Mouse (Mus musculus) erythroblast, adult 5-6 weeks (primary cell): ENCODE results near the gene Cxcl13. TPM values are rescaled to one million over a fixed set of nuclear protein-coding genes. Genes with fewer than 3 reads are reported as not detected.
"Not testable (repeated sequence)": the region's sequence is repeated elsewhere in the genome, so short reads cannot be mapped to it uniquely, and the experiment has no call there.

Experiments
- ATAC-seq: replicated peaks from 2 replicates; pipeline ENCODE4 v1.8.0; 2016; ENCODE audit warnings: moderate number of reproducible peaks, mild to moderate bottlenecking, moderate TSS enrichment, inconsistent platforms; ENCODE audit not compliant: poor library complexity, low FRiP score, severe bottlenecking
- total RNA-seq, 2 experiments: library from RNA; stranded (forward) in 1 of 2; stranded (reverse) in 1 of 2; fragments of 150-400 nt in 1 of 2; fragments of 200-764, 138-1000 nt in 1 of 2; gene quantifications; 2 replicates each; pipeline versions ENCODE4 v1.2.3 to v1.2.4; 2015 to 2017; ENCODE audit warnings: low replicate concordance in 2 of 2

The Cxcl13 gene
- total RNA-seq (2015; ENCODE audit: low replicate concordance): not detected in 2 replicates
- not detected in 2 replicates for total RNA-seq (2017; ENCODE audit: low replicate concordance)

GRCm38 (mm10) chr5:95956651-95957050 is at the start of gene Cxcl13:
TSS of gene Cxcl13 (plus strand) at chr5:95956951.
- no peak for ATAC-seq

DNA sequence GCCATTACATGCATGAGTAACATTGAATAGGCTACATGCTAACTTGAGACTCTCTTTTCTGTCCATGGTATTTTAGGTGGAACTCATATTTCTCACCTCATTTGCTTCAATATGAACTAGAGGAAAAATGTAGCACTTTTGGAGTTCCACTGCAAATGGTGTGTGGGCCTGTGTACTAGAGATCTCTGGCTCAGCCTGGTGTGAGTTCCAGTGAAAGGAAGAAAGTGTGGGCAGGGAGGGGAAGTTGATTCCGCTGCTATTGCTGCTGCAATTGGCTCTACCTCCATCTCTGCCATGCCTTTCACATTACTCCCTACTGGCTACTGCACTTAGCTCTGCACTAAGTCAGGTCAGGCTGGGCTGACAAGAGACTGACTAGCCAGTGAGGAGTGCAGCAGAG is 45.7 kb upstream of the Cxcl13 start:
- ATAC-seq: no peak

GRCm38 (mm10) chr5:95918491-95918890 is 38.3 kb upstream of the Cxcl13 start:
- ATAC-seq: no peak

DNA sequence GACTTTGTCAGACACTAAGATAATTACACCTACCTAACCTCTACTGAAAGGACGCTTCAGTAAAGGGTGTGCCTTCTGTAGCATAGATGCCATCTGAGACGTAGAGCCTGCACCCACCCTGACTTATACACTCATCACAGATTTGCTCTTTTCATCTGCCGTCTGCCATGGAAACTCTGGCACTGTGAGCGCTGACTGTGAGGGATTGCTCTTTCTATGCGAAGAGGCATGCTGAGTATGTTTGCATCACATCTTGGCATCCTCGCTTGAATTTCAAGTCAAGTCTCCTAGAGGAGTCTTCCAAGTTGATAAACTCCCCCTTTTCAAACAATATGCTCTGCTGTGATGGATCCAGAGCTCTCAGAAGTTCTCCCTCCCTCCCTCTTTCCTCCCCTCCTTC is 32.7 kb upstream of the Cxcl13 start:
- ATAC-seq: no peak

- no peak for ATAC-seq
Measured at GRCm38 (mm10) chr5:95925204-95925930, 31.4 kb upstream of the Cxcl13 start.

DNA sequence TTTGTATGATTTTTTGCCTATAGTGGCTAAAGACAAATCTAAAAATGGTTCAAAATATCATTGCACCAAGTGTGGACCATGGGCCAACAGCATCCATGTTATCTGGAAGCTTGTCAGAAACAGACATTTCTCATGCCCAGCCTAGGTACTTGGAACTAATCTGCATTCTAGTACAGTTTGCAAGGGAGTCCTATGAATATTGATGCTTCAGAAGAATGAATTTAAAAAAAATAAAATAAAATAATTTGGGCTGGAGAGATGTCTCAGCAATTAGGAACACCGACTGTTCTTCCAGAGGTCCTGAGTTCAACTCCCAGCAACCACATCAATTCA is 30.9 kb upstream of the Cxcl13 start:
- ATAC-seq: no peak

DNA sequence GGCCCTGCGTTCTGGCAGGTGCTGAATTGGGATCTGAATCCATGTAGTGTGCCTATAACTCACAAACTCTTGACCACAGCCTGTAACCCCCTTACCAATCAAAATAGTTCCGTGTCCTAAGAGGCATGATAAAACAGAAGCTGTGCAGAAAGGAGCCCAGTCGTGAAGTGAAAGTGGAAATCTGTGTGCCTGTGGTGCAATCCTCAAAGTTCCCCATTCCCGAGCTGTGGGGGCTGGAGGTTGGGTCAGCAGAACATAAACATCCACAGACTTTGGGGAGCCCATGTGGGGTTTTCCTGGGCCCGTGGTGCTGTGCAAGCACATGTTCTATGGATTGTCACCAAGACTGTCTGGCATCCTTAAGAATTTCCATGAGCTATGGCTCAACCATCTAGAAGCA is 21.7 kb upstream of the Cxcl13 start:
- ATAC-seq: no peak

DNA sequence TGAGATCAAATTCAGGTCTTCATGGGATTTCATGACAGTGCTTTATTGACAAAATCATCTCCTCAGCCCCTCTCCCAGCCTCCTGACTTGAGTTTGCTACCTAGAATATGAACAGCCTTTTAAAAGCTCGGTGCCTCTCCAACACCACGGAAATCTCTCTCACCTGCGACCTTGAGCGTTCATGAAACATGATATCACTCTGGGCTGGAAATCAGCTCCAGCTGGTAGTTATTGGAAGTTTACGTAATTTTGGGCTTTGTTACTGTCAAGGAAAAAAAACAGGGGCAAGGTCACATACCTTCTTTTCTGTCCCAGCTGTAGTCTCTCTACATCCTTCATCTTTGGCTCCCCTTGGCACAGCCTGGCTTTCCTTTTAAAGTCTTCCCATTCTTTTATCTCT is 20.7 kb upstream of the Cxcl13 start:
- ATAC-seq: no peak

GRCm38 (mm10) chr5:95937129-95937528 is 19.6 kb upstream of the Cxcl13 start:
- no peak for ATAC-seq

- no peak for ATAC-seq
Measured at GRCm38 (mm10) chr5:95938044-95938625, 18.6 kb upstream of the Cxcl13 start.

GRCm38 (mm10) chr5:95940682-95941221 is 16.0 kb upstream of the Cxcl13 start:
- ATAC-seq: no peak

DNA sequence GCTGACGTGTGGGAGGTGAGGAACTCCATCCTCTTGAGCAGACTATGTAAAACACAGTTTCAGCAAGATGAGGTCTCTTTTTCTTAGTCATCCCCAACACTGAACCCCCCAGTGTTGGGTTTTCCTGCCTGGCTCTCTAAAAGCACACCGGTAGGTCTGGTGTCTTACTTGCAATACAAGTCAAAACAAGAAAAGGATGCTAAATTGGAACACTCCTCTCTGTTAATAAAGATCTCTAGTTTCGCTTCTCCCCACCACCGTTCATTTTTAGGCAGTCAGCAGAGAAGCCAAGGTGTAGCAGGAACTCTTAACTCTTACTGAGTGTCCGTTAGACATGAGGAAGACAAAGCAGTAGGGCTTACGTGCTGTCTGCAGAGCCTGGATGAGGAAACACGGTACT is 15.2 kb upstream of the Cxcl13 start:
- no peak for ATAC-seq

GRCm38 (mm10) chr5:95945120-95945519 is 11.6 kb upstream of the Cxcl13 start:
- no peak for ATAC-seq

- ATAC-seq: no peak
Measured at GRCm38 (mm10) chr5:95946344-95946743, 10.4 kb upstream of the Cxcl13 start.

DNA sequence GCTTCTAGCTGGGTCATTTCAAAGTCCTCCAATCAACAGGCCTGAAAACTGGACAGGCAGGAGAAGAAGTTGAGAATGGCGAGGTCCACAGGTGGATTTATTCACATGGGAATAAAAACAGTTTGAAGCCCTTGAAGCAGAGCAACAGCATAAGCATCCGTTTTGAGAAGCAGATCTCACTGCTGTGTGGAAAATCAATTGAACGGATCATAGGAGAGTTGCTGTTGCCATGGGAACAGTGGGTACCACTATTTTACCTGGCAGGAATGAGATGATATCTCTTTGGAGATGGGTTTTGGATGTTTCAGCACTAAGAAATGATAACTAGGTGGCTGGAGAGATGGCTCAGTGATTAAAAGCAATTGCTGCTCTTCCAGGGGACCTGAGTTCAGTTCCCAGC is 8.1 kb upstream of the Cxcl13 start:
- no peak for ATAC-seq

DNA sequence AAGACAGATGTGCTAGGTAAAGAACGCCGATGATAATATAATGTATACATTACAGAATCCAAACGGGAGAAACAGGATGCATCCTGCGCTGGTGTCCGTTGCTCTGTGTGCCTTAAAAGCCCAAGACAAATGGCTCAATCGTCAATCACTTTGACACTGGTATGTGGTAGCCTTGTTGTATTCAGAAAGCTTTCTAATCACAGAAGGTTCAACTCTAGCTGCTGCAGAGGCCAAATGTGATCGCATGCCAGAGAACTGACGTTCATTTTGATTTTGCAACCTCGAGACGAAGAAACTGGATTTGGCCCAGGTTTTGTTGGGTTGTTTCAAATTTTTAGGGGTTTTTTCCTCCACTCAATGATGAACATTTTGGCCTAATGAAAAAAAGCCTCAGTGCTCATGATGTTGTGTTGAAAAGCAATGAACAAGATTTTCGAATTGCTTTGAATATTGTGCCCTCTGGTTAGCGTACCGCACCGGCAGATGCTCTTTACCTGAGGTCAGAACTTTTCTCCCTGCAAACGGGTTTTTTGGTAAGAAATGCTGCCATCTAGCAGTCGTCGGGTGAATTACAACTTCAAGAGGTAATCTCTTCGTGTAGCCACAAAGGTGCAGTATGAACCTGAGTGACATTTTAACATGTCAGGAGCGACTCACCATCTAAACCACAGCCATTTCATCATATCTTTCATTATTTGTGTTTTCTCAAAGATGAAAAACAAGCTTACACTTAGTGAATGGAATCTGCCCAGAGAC is 6.6 kb upstream of the Cxcl13 start:
- no peak for ATAC-seq

GRCm38 (mm10) chr5:95964940-95965339 is 8.2 kb downstream of the Cxcl13 start:
- ATAC-seq: no peak

GRCm38 (mm10) chr5:95966621-95967020 is 9.9 kb downstream of the Cxcl13 start:
- ATAC-seq: no peak

- ATAC-seq: no peak
Measured at GRCm38 (mm10) chr5:95970845-95971244, 14.1 kb downstream of the Cxcl13 start.

- ATAC-seq: no peak
Measured at GRCm38 (mm10) chr5:95972208-95972607, 15.5 kb downstream of the Cxcl13 start.

- ATAC-seq: not testable (repeated sequence)
Measured at GRCm38 (mm10) chr5:95973806-95974205, 17.1 kb downstream of the Cxcl13 start.
